Mouse (Mus musculus): ENCODE measurements around the gene Gm21820.
"Not testable (repeated sequence)": the region's sequence is repeated elsewhere in the genome, so short reads cannot be mapped to it uniquely, and the experiment has no call there.

Gm21820 gene

DNA sequence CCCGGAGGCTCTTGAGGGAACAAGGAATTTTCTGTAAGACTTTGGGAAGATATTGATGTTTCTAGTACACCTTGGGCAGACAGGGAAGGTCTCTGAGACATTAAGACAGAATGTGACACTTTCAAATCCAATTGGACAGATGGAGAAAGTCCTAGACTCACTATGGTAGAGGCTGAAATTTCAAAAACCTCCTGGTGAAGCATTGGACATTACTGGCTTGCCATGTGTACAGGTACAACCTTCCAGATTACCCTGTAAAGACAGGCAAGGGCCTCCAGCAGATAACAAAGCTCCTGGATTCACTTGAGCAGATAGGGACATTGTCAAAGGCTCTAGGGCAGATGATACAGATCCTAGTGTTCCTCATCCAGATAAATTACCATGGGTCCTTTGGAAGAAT, at the start of gene Gm21820:
Gene Gm21820, minus strand, starts transcription at position 101 of the 400 bp plus-strand sequence.
- DNase-seq: not testable (repeated sequence)
